Mouse (Mus musculus) liver, embryonic 14.5 days (tissue): ENCODE results near the gene Skap2.

Source experiments
- CTCF ChIP-seq: IDR thresholded peaks from 2 replicates; pipeline ENCODE4 v1.5.1; 2016; ENCODE audit warnings: antibody characterized with exemption, low read depth, control low read depth
- EP300 ChIP-seq: IDR thresholded peaks from 2 replicates; pipeline ENCODE4 v1.6.1; 2016; ENCODE audit warnings: antibody characterized with exemption, low read depth

- no peak for TF ChIP-seq CTCF
- TF ChIP-seq EP300: no peak
Measured at GRCm38 (mm10) chr6:51874035-51874434, 138.3 kb downstream of the Skap2 start.
